Mouse (Mus musculus) thymus, adult 2 months (tissue): ENCODE results near the gene Hoxd12. TPM values are rescaled to one million over a fixed set of nuclear protein-coding genes. Genes with fewer than 3 reads are reported as not detected.

Source experiments
- DNase-seq: peaks from one replicate; pipeline ENCODE4 v3.0.0; 2021
- H3K27ac ChIP-seq: fragments of 200-500 bp; 2 replicates; pipeline ENCODE4 v1.5.1; 2012; ENCODE audit warnings: low read length, control low read depth; ENCODE audit not compliant: control insufficient read depth, insufficient read depth
- H3K27me3 ChIP-seq: fragments of 200-500 bp; 2 replicates; pipeline ENCODE4 v1.6.1; 2012; ENCODE audit warnings: mild to moderate bottlenecking, low read length, moderate library complexity, mixed read lengths; ENCODE audit not compliant: control insufficient read depth, insufficient read depth
- H3K36me3 ChIP-seq: fragments of 200-500 bp; 2 replicates; pipeline ENCODE4 v1.6.1; 2012; ENCODE audit warnings: mild to moderate bottlenecking, low read length, moderate library complexity; ENCODE audit not compliant: control insufficient read depth, insufficient read depth
- H3K4me1 ChIP-seq: fragments of 200-500 bp; replicated peaks from 2 replicates; pipeline ENCODE4 v1.6.1; 2012; ENCODE audit warnings: low read length; ENCODE audit not compliant: control insufficient read depth, insufficient read depth
- H3K4me3 ChIP-seq: fragments of 200-500 bp; 2 replicates; pipeline ENCODE4 v1.5.1; 2012; ENCODE audit warnings: mild to moderate bottlenecking, low read length, control low read depth, moderate library complexity; ENCODE audit not compliant: control insufficient read depth, insufficient read depth
- CTCF ChIP-seq: fragments of 200-500 bp; IDR thresholded peaks from 2 replicates; pipeline ENCODE4 v1.5.1; 2012; ENCODE audit warnings: mild to moderate bottlenecking, control low read depth, low read length, moderate library complexity, borderline replicate concordance; ENCODE audit not compliant: control insufficient read depth, poor library complexity, insufficient read depth; ENCODE audit errors: extremely low read depth
- POLR2A ChIP-seq: fragments of 200-500 bp; IDR thresholded peaks from 2 replicates; pipeline ENCODE4 v1.6.1; 2012; ENCODE audit warnings: mild to moderate bottlenecking, low read length, control low read depth, moderate library complexity; ENCODE audit not compliant: control insufficient read depth, poor library complexity, insufficient read depth; ENCODE audit errors: extremely low read depth
- WGBS: fragments of 180-500 bp; shearing (Covaris S2); methylation state at CpG from one replicate; pipeline ENCODE4 v1.1.7; 2018; 5-methylcytosine and 5-hydroxymethylcytosine counted together
- polyA plus RNA-seq: library from polyadenylated mRNA; depleted of rRNA; stranded (reverse); fragments of >200 nt; gene quantifications from 2 replicates; pipeline ENCODE4 v1.2.3, GENCODE M21; 2012

Gene Hoxd12
- polyA plus RNA-seq, 1 experiment: not detected

DNA sequence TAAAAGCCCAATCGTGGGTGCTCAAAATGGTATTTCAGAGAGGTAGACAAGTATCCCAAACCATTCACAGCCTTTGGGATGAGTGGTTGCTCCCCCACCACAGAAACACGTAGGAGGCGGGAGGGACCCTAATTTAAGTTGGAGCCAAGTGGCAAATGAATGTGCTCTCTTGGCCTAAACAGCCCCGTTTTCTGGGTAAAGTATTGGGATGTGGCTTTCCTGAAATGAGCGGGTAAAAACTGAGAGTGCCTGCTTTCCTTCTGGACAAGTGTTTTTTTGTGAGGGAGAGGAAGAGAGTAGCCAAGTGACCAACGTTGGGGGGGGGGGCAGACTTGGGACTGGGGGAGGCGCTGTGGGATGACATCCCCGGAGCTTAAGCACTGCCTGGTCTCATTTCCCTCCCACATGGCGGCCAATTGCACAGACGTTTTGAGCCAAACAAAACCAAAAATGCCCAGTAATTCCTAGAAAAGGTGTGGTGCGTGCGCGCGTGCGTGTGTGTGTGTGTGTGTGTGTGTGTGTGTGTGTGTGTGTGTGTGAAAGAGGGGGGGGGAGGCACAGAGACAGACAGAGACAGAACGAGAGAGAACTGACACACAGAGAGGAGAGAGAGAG lies 36.2 kb downstream of the Hoxd12 start:
- DNase-seq: no peak
- no peak overlapping the region for H3K27ac ChIP-seq
- H3K4me1 ChIP-seq: no peaks in the 10 kb centered on the region
- TF ChIP-seq POLR2A: no peak
- no peak for TF ChIP-seq CTCF
- no peaks in the 10 kb centered on the region for H3K36me3 ChIP-seq
- no peak overlapping the region for H3K4me3 ChIP-seq
- WGBS: 11% methylated on average over 16 of the region's 16 CpGs
- H3K27me3 ChIP-seq: peaks cover 22% of the 10 kb centered on the region

DNA sequence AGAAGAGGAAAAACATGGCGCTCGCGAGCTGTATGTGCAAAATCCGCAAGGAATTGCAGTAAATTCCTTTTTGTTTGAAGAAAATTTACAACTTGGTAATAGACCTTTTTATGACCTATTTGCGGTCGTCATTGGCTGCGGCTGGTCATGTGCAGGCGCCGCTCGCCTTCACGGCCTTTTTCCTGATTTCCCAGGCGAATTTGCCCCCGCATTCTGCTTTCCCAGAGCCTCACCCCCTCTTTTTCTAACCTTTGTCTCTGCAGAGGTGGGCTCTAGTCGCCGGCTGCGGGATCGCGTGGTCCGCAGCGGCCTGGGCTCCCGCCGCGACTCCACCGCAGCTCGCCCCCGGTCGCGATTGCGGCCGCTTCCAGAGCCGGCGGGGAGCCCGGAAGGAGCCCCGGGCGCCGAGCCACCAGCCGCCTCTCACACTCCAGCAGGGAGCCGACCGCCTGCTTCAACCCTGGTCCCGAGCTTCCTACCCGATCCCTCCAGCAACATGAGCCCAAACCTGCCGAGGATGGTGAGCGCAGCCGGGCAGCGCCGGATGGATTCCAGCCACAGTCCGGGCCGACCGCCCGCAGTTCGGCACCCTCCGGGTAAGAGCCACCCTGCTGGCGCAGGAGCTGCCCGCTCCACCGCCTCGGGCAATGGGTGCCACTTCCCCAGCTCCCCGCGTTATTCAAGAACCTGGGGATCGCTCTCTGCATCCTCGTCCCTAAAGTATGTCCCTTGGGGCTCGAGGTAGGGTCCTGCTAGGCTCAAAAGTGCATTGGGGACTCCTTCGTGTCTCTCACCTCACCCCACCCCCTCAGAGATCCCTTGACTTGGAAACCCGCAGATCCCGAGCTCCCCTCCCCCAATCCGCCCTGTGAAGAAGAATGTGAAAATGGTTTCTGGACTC lies 37.2 kb downstream of the Hoxd12 start, which contains the start of the genes Hoxd3 and Hoxd4:
Hoxd3 (plus strand) TSS at position 207 of the 901 bp plus-strand sequence.
Hoxd4 (plus strand) TSS at position 209 of the 901 bp plus-strand sequence.
- 5% methylated on average over 65 of the region's 65 CpGs for WGBS
- TF ChIP-seq POLR2A (no peak), CTCF (no peak)
- no peak within 1 kb of the TSS for H3K27ac ChIP-seq
- DNase-seq: no peak
- no peaks in the 10 kb centered on the region for H3K4me1 ChIP-seq
- no peak within 1 kb of the TSS for H3K4me3 ChIP-seq
- no peaks in the 10 kb centered on the region for H3K36me3 ChIP-seq
- peaks cover 20% of the 10 kb centered on the region for H3K27me3 ChIP-seq

DNA sequence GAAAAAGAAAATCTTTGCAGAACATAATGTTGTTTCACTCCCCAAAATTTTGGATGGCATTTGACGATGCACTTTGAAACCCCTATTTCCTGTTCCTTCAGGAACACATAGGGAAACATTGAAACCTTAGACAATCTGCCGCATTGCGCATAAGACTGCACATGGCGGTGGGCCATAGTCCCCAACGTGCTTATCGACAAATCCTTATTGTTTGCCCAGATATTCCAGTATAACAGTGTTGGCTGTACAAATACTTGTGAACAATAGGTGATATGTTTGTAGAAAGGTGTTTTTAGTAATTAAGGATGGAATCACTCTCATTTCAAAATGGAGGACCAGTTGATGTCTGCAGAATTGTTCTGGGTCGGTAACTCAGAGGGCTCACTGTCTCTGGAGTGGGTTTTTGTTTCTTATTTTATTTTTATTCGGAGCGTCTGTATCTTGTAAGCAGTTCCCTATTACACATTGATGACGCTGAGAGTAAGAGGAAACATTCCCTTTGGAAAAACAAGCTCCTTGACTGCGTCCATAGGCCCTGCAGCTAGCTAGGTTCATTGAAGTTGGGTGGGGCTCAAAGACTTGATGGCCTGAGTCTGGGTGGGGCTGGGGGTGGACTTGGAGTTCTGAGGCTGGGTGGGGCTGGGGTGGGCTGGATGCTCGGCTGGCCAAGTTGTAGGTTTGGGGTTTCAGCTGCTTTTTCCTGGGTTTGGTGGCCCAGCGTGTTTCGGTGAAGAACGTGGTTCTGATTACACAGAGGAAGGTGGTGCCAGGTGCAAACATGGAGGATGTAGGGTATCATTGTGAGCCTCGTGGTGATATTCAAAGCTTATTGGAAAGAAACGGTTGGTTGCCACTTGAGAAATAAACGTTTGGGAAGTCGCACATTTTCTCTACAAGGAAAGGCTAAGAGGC lies 38.7 kb downstream of the Hoxd12 start:
- no peak for DNase-seq
- WGBS: 29% methylated on average over 19 of the region's 19 CpGs
- Histone ChIP-seq H3K4me1 (no peaks in the 10 kb centered on the region), H3K27me3 (peaks cover 16% of the 10 kb centered on the region; the same call in 1 of the 2 replicates), H3K36me3 (no peaks in the 10 kb centered on the region), H3K27ac (no peak overlapping the region), H3K4me3 (no peak overlapping the region)
- TF ChIP-seq CTCF: no peak
- TF ChIP-seq POLR2A: no peak

DNA sequence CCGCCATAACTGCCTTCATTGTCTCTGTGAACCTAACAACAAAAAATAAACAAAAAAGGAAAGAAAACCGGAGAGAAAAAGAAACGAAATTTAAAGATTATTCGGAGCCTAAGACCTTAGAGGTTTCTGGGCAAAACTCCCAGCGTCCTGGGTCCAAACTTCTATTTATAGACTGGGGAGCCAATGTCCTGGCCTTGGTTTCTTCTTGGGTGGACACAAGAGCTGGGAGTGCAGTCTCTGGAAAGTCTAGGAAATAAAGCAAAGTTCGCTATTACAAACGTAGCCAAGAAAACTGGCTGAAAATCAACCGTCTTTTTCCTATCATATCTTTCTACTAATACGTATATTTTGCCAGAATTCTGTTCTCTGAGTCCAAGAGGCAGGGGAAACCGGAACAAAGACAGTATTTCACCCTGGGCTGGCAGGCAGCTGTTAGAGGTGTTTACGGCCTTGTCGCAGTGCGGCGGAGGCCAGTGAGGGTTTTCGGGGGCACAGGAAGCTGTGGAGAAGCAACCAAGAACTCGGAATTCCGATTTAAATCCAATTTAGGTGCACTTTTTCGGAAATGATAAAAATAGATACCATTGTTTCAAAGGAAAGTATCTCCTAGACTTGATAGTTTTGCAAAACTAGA lies 39.5 kb downstream of the Hoxd12 start:
- Histone ChIP-seq H3K27ac (no peak overlapping the region), H3K4me1 (no peaks in the 10 kb centered on the region), H3K27me3 (peaks cover 13% of the 10 kb centered on the region; the same call in 1 of the 2 replicates), H3K4me3 (no peak overlapping the region), H3K36me3 (no peaks in the 10 kb centered on the region)
- DNase-seq: no peak
- TF ChIP-seq CTCF (no peak), POLR2A (no peak)
- 13% methylated on average over 18 of the region's 18 CpGs for WGBS

DNA sequence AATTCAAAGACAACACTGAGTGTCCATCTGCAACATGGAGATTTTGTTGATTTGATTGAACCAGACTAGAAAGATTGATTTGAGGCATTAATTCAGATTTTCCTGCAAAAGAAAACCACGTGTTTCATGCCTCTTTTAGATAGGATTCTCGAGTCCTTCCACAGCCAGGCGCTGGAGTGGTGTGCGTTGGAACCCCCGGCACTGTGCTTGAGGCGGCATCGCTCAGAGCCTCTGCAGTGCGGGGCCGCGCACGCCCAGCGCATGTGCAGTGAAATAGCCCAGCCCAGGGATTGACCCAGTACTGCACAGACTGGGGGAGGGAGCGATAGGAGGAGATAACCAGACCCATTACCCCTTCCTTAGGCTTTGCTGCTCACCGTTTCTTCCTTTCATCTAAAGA lies 40.1 kb downstream of the Hoxd12 start:
- H3K27me3 ChIP-seq: peaks cover 13% of the 10 kb centered on the region; the same call in 1 of the 2 replicates
- no peak overlapping the region for H3K4me3 ChIP-seq
- WGBS: 9% methylated on average over 14 of the region's 14 CpGs
- TF ChIP-seq POLR2A (no peak), CTCF (no peak)
- H3K27ac ChIP-seq: no peak overlapping the region
- no peak for DNase-seq
- H3K36me3 ChIP-seq: no peaks in the 10 kb centered on the region
- H3K4me1 ChIP-seq: no peaks in the 10 kb centered on the region

DNA sequence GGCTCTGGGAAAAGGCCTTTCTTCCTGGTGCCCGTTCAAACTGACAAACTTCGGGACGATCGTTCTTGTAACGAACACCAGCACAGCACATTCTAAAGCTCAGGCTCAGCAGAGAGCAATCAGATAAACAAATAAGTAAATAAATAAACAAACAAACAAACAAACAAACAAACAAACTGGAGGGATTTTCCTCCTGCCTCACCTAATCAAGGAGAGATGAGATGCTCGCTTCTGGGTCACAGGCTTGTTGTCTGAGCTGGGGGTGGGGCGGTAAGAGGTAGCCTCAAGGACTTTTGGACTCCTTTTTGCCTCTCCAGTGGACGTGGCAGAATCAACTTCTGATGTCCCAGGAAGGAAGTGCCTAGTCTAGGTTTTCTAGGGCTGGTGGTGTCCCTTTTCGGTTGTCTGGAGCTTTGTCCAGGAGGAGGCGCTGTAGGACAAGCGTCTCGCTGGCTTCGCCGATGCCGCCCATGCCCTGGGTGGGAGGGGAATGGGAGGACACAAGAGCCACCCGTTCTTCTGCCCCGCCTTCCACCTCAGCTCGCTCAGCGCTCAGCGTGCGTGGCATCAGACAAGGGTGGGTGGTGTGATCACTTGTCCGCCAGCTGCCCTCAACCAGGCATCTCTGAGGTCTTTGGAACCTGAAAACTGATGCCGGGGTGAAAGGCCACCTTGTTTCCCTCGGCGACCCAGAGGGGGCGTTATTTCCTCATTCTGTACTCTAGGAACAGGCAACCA lies 40.9 kb downstream of the Hoxd12 start:
- no peaks in the 10 kb centered on the region for H3K36me3 ChIP-seq
- DNase-seq: peak; percentile 75
- peak; percentile 75; the same call in 1 of the 2 replicates for TF ChIP-seq CTCF
- no peak for TF ChIP-seq POLR2A
- WGBS: 5% methylated on average over 26 of the region's 26 CpGs
- H3K27ac ChIP-seq: no peak overlapping the region
- H3K4me1 ChIP-seq: no peaks in the 10 kb centered on the region
- peaks cover 13% of the 10 kb centered on the region for H3K27me3 ChIP-seq
- H3K4me3 ChIP-seq: no peak overlapping the region
